Mouse (Mus musculus) WW6 (cell line): ENCODE measurements around the gene Clic1.

Experiments
- DNase-seq: peaks from one replicate; pipeline ENCODE4 v3.0.0-alpha.2; 2013; ENCODE audit warnings: low read depth, low spot score

Gene Clic1

GRCm38 (mm10) chr17:35044904-35045806, 4.6 kb upstream of the Clic1 start:
- no peak for DNase-seq

- DNase-seq, result no peak
These were observed 3.7 kb upstream of the Clic1 start for GRCm38 (mm10) chr17:35045807-35046680.

- peak; percentile 99 for DNase-seq
These were observed 2.9 kb upstream of the Clic1 start, which contains the start of gene Msh5 for GRCm38 (mm10) chr17:35046681-35047455. Gene Msh5 (minus strand): TSS chr17:35046745.

GRCm38 (mm10) chr17:35047688-35048087, 2.1 kb upstream of the Clic1 start:
- DNase-seq, result no peak

- DNase-seq, result no peak
These were observed 1.4 kb upstream of the Clic1 start for GRCm38 (mm10) chr17:35048149-35048931.

GRCm38 (mm10) chr17:35048932-35049440, 780 bp upstream of the Clic1 start:
- DNase-seq, result no peak

GRCm38 (mm10) chr17:35050126-35050750, 472 bp downstream of the Clic1 start:
- no peak for DNase-seq

- no peak for DNase-seq
These were observed 1.7 kb downstream of the Clic1 start for GRCm38 (mm10) chr17:35051156-35052086.

GRCm38 (mm10) chr17:35052271-35052798, 2.6 kb downstream of the Clic1 start:
- DNase-seq, result no peak

- DNase-seq, result no peak
These were observed 6.1 kb downstream of the Clic1 start for GRCm38 (mm10) chr17:35055691-35056495.

GRCm38 (mm10) chr17:35057090-35057489, 7.3 kb downstream of the Clic1 start:
- no peak for DNase-seq

GRCm38 (mm10) chr17:35058316-35058715, 8.6 kb downstream of the Clic1 start:
- no peak for DNase-seq

GRCm38 (mm10) chr17:35058911-35059892, 9.4 kb downstream of the Clic1 start, which contains the start of gene Ddah2:
Gene Ddah2 (plus strand): TSS chr17:35059035.
- DNase-seq, result peak; percentile 67

- DNase-seq, result no peak
These were observed 10.3 kb downstream of the Clic1 start for GRCm38 (mm10) chr17:35060071-35060470.

- no peak for DNase-seq
These were observed 11.1 kb downstream of the Clic1 start for GRCm38 (mm10) chr17:35060737-35061297.

GRCm38 (mm10) chr17:35061299-35061698, 11.5 kb downstream of the Clic1 start:
- no peak for DNase-seq
